Mouse (Mus musculus) MEL (cell line): ENCODE results near the gene Tmtc4.

Experiments
- E2F4 ChIP-seq: IDR thresholded peaks from 2 replicates; pipeline ENCODE4 v1.6.1; 2011; ENCODE audit warnings: low read depth, low read length, improper control_type of control experiment, borderline replicate concordance
- POLR2A ChIP-seq, 2 experiments: IDR thresholded peaks; 2 replicates each; pipeline ENCODE4 v1.6.1; 2011 to 2012; ENCODE audit warnings: low read length in 2 of 2, mild to moderate bottlenecking in 2 of 2, control low read depth in 1 of 2, improper control_type of control experiment in 1 of 2, low read depth in 1 of 2, moderate library complexity in 1 of 2; ENCODE audit not compliant: control insufficient read depth in 1 of 2, insufficient read depth in 1 of 2, poor library complexity in 1 of 2

DNA sequence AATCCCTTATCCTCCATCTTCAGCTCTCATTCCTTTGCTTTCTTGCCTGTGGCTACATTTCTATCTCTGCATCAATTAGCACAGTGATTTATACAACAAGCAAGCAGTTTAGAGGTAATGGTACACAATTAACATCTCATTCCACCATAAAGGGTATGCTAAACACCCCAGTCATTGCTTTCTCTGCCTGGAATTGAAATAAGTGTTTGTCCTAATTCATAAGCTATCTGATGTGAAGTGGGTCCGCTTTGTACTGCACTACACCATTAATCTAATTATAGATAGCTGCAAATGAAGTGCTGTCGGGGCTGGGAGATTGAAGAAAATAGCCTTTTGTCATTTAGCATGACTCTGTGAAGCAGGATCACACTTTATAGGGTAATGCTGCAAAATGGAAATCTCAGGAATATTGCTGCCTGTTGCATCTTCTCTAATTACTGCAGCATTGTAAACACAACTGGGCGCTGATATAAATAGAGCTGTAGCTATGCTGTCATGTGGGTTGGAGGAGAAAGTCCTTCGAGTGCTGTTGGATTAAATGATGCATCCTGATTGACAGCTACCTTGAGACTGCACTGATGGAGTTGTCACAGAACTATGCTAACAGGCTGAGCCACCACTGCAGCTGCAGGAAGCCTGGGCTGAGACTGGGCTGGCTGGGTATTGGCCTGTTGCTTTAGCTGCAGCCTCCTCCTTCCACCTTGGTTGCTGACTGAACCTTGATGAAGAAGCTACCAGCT lies 111.8 kb downstream of the Tmtc4 start:
- TF ChIP-seq E2F4 (no peak), POLR2A (IDR thresholded peaks at IDR 0.05; ENCODE audit: control insufficient read depth in 1 of 2, insufficient read depth in 1 of 2, low read depth in 1 of 2, low read length in 2 of 2, poor library complexity in 1 of 2) (no peak)
